Mouse (Mus musculus) right cerebral cortex, postnatal 25 days (tissue): ENCODE measurements around the gene Sptbn4.

Source experiments
- DNase-seq: peaks from one replicate; pipeline ENCODE4 v3.0.0; 2022

Gene Sptbn4

GRCm38 (mm10) chr7:27473835-27474489 lies 26.5 kb upstream of the Sptbn4 start:
- no peak for DNase-seq

GRCm38 (mm10) chr7:27473156-27473834 lies 25.8 kb upstream of the Sptbn4 start, which contains the start of gene Sertad3:
Gene Sertad3 (plus strand): TSS chr7:27473768.
- DNase-seq: peak; percentile 96

- DNase-seq: no peak
Measured at GRCm38 (mm10) chr7:27472596-27472995, 25.1 kb upstream of the Sptbn4 start.

- no peak for DNase-seq
Measured at GRCm38 (mm10) chr7:27471390-27472120, 24.1 kb upstream of the Sptbn4 start.

GRCm38 (mm10) chr7:27467648-27468047 lies 20.2 kb upstream of the Sptbn4 start:
- no peak for DNase-seq

- no peak for DNase-seq
Measured at GRCm38 (mm10) chr7:27460477-27460876, 13.0 kb upstream of the Sptbn4 start.

GRCm38 (mm10) chr7:27459640-27460039 lies 12.2 kb upstream of the Sptbn4 start:
- no peak for DNase-seq

GRCm38 (mm10) chr7:27458614-27459013 lies 11.1 kb upstream of the Sptbn4 start:
- DNase-seq: no peak

GRCm38 (mm10) chr7:27455273-27455672 lies 7.8 kb upstream of the Sptbn4 start:
- no peak for DNase-seq

- no peak for DNase-seq
Measured at GRCm38 (mm10) chr7:27454461-27455121, 7.1 kb upstream of the Sptbn4 start.

- DNase-seq: no peak
Measured at GRCm38 (mm10) chr7:27452206-27452770, 4.8 kb upstream of the Sptbn4 start.

GRCm38 (mm10) chr7:27451359-27451758 lies 3.9 kb upstream of the Sptbn4 start:
- no peak for DNase-seq

- DNase-seq: peak; percentile 33
Measured at GRCm38 (mm10) chr7:27449256-27449862, 1.9 kb upstream of the Sptbn4 start.

- DNase-seq: no peak
Measured at GRCm38 (mm10) chr7:27448421-27449206, 1.1 kb upstream of the Sptbn4 start.

GRCm38 (mm10) chr7:27446521-27447418 lies 716 bp downstream of the Sptbn4 start:
- peak; percentile 75 for DNase-seq

- DNase-seq: peak; percentile 28
Measured at GRCm38 (mm10) chr7:27446051-27446450, 1.4 kb downstream of the Sptbn4 start.

- DNase-seq: no peak
Measured at GRCm38 (mm10) chr7:27440014-27440413, 7.5 kb downstream of the Sptbn4 start.

- DNase-seq: no peak
Measured at GRCm38 (mm10) chr7:27437544-27437943, 9.9 kb downstream of the Sptbn4 start.

- no peak for DNase-seq
Measured at GRCm38 (mm10) chr7:27433794-27434193, 13.7 kb downstream of the Sptbn4 start.

- DNase-seq: no peak
Measured at GRCm38 (mm10) chr7:27433349-27433748, 14.1 kb downstream of the Sptbn4 start.

- DNase-seq: no peak
Measured at GRCm38 (mm10) chr7:27429135-27429534, 18.4 kb downstream of the Sptbn4 start.
